Mouse (Mus musculus) lung, postnatal 0 days (tissue): Measurements from ENCODE around the gene Ano4.

Source experiments
- CTCF ChIP-seq: IDR thresholded peaks from 2 replicates; pipeline ENCODE4 v1.5.1; 2016; ENCODE audit warnings: antibody characterized with exemption, mild to moderate bottlenecking
- EP300 ChIP-seq: IDR thresholded peaks from 2 replicates; pipeline ENCODE4 v1.6.1; 2016; ENCODE audit warnings: antibody characterized with exemption, mild to moderate bottlenecking, control low read depth

- TF ChIP-seq CTCF (no peak), EP300 (no peak)
Measured at GRCm38 (mm10) chr10:89300346-89300745, 44.2 kb downstream of the Ano4 start.
